Mouse (Mus musculus) heart, postnatal 36 days (tissue): ENCODE measurements at regions not wholly inside any gene's neighbourhood (a gene's known extent, or its start where the extent isn't known, plus 50 kb on each side); places are given as distances from the start of the nearest gene placed in this dataset.

Experiments
- DNase-seq, 2 experiments: peaks; one replicate each; pipeline ENCODE4 v3.0.0; 2021 to 2022
- intact Hi-C: fragments of 180-260 bp; cut with DNase I; formaldehyde crosslinking; loops from one replicate; pipeline ENCODE4 v1.15.1; 2025

DNA sequence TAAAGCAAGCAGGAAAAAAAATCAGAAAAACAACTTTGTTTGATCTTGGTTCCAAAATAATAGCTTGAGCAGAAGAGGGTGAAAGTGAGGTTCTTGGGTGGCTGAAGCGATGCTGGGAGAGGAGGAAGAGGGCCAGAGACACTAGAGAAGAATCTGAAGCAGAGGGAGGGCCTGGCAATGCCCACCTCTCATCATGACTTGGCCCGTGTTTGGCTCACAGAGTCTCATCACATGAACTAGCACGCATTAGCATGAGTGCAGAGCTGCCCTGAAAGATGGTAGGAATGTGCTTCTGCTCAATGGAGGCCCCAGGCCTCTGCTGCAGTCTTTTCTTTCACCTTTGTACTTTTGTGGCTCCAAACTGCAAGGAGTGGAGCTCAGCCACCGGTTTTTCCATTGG lies 588.6 kb downstream of the Rnf144a start:
- DNase-seq: no peak
- intact Hi-C loops: loop anchor here (5.0 kb wide), 1 partner anchor 734 kb away; no protein-coding TSS in a partner anchor

GRCm38 (mm10) chr12:25816248-25816647 lies 598.8 kb downstream of the Rnf144a start:
- intact Hi-C loops: no loop called here
- DNase-seq: no peak

DNA sequence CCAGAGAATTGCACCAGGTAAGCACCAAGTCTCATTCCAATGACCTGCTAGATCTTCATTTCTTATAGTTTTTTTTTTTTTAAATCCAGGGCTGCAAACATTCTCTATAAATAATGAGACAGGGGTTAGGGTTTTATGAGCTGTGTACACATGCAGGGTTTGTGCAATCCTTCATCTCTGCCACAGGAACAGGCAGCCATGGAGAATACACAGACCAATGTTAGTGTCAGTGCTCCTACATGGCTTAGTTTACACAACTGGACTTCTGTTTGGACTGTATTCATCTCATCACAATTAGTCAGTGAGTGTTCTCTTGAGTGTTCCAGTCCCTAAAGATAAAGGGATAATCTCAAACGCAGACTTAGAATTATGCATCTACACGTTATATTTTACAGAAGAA lies 620.0 kb downstream of the Rnf144a start:
- intact Hi-C loops: no loop called here
- no peak for DNase-seq

DNA sequence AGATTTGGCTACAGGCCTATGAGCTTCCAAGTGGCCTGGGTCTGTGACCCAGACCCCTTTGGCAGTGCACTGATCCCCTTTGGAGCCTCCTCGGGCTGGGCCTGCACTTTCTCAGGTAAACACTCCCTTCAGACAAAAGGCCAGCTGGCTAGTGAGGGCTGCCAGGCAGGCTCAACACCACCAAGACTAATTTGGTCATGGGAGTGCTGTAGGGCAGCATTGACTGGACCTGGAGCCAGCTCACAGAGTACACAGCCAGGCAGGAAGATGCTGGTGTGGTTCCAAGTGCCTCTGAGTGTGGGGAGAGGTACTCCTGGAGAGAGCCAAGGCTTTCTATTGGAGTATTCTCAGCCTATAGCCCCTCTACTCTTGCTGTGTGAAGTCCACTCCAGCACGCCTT lies 620.5 kb downstream of the Rnf144a start:
- no peak for DNase-seq
- intact Hi-C loops: no loop called here

GRCm38 (mm10) chr12:25792571-25793075 lies 622.4 kb downstream of the Rnf144a start:
- intact Hi-C loops: no loop called here
- DNase-seq: no peak

- intact Hi-C loops: no loop called here
- DNase-seq: no peak
Measured at GRCm38 (mm10) chr12:25790956-25791355, 624.1 kb downstream of the Rnf144a start.

- DNase-seq: peak in 1 of 2 experiments; percentile 18
- intact Hi-C loops: no loop called here
Measured at GRCm38 (mm10) chr12:25785646-25786606, 629.1 kb downstream of the Rnf144a start.

- DNase-seq: no peak
- intact Hi-C loops: no loop called here
Measured at GRCm38 (mm10) chr12:25784401-25784800, 630.7 kb downstream of the Rnf144a start.

DNA sequence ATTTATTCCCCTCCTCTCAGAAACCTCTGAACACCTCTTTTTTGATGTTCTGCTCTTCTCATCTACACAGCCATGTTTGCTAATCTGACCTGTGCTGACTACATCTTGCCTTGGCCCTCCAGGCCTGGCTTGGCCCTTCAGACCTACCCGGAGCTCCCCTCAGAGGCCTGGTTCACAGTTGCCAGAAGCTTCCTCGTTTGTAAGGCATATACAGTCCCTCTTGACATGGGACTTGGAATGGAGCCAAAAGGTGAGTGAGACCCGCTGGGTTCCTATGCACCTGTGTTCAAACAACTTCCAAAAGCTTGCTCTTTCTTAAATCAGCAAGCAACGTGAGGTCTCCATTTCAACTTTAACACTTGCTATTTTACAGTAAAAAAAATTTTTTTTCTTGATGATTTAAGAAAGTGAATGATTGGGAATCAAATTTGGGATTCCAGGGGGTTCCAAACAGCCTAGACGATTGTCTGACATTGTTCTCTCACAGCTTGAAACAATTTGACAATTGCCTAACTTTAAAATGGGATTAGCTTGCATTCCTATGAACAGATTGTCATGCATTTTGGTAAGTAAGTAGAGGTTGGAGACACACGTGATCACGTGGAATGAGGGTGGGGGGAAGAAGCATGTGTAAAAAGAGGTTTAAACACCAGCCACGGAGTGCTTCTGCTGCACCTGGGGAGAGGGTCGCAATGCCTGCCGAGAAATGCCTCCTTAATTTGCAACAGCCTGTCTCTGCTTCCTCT lies 631.9 kb downstream of the Rnf144a start:
- DNase-seq: no peak
- intact Hi-C loops: no loop called here

DNA sequence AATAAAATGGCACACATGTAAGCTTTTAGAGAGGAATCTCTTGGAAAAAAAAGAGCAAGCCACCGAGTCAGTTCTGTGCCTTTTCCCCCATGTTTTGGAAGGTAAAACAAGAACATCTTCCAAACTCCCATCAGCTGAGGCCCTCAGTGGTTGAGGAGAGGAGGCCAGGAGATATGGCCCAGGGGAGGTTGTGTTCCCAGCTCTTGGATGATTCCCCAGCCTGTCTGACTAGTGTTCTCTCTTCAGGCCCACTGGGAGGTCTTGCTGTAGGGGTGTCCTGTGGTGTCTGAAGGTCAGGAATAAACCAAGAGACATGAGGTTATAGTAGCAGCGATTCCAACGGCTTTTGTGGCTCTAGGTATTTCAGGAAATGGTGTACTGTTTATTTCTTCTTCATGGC lies 643.2 kb downstream of the Rnf144a start:
- DNase-seq: peak; percentile 2 to 9
- intact Hi-C loops: no loop called here

DNA sequence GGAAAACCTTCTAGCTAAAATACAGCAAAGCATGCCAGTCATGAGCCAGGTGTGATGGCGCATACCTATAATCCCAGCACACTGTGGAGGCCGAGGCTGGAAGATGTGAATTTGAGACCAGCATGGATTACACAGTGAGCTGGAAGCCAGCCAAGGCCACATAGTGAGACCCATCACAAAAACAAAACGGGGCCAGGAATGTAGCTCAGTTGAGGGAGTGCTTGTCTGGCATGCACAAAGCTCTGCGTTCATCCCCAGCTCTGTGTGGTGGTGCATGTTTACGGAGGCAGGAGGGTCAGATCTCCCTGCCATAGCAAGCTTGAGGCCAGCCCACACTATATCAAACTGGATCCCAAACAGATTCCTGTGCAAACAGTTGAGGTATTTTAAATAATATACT lies 646.4 kb downstream of the Rnf144a start:
- intact Hi-C loops: no loop called here

GRCm38 (mm10) chr12:25763061-25763460 lies 652.0 kb downstream of the Rnf144a start:
- DNase-seq: no peak
- intact Hi-C loops: no loop called here

More for the DNA sequence above, 646.4 kb downstream of the Rnf144a start:
- DNase-seq: no peak

DNA sequence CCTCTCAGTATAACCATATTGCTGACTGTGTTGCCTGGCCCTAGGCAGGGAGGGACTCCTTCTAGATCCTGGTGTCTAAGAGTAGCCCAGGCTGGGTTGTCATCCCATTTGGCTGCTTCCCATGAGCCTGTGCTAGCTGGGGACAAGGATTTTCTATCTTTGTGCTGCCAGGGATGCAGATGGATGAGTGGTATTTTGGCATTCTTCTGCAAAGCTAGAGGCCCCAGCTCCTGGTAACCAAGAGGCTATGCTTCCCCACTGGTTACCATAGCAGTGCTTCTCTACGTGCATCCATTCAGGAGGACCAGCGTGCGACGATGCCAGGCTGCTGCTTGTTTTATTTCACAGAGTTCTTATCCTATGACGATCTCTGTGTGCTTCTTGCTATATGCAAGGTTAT lies 658.0 kb downstream of the Rnf144a start:
- no peak for DNase-seq
- intact Hi-C loops: no loop called here

DNA sequence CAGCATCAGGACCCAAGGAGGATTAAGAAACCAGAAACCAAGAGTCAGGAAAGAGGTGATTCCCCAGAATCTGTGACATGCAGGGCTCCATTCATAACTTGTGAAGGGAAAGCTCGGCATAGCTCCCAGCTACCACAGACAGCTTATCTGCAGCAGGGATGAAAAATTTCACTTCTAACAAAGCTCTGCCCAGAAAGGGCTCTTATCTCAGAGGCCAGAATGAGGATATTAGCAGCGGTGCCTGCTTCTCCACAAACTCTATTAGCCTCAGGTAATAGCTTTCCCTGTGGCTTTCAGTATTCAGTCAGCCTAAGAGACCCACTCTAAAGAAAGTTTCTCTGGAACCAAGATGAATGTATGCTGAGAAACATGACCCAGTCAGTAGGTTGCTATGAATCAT lies 636.9 kb upstream of the Id2 start:
- no peak for DNase-seq
- intact Hi-C loops: no loop called here

DNA sequence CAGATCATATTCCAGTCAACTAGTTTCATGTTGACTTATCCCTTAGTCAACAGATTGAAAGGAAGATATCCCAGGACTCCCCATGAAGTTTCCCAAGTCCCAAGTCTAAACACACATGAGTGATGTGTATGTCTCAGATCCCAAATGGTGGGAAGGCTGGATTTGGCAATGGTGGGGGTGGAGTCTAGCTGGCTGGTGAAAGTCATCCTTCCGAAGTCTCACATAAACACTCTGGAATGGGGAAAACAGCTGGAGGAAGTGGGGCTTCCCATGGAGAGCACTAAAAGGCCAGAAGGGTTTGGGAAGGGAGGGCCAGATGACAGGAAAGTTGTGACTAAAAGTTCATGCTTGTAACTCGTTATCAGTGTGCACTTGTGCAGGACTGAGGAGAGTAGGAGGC lies 628.8 kb upstream of the Id2 start:
- DNase-seq: no peak
- intact Hi-C loops: no loop called here

DNA sequence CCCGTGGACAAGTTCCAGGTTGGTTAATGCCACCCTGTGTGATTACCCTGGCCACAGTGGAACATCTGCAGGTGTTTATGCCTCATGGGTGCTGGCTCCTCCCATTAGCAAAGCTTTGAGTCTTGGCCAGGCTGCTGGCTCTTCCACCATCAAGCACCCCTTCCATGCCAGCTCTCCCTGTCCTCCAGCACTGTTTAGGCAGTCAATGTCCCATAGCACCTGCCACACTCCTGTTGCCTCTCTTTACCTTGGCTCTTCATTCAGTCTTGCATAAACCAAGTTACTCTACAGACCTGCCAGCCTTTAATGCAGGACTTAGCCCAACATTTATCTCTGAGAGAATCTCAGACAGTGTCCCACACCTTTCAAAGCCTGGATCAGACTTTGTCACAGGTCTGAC lies 614.2 kb upstream of the Id2 start:
- DNase-seq: no peak
- intact Hi-C loops: no loop called here

DNA sequence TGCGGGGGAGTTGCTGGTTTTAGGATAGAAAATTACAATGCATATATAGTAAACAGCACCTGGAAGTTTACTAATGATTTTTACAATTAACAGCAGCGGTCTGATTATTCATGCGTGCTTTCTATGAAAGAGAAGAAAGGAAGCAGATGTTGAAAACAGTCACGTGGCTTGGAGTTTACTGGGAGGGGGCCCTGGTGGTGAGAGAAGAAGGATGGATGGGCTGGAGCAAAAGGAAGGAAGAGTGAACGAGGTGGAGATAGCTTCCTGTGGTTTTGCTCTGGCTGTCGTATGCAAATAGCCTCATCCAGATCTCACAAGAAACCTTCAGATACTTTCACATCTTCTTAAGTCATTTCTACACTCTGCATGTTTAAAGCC lies 606.1 kb upstream of the Id2 start:
- DNase-seq: no peak
- intact Hi-C loops: no loop called here

DNA sequence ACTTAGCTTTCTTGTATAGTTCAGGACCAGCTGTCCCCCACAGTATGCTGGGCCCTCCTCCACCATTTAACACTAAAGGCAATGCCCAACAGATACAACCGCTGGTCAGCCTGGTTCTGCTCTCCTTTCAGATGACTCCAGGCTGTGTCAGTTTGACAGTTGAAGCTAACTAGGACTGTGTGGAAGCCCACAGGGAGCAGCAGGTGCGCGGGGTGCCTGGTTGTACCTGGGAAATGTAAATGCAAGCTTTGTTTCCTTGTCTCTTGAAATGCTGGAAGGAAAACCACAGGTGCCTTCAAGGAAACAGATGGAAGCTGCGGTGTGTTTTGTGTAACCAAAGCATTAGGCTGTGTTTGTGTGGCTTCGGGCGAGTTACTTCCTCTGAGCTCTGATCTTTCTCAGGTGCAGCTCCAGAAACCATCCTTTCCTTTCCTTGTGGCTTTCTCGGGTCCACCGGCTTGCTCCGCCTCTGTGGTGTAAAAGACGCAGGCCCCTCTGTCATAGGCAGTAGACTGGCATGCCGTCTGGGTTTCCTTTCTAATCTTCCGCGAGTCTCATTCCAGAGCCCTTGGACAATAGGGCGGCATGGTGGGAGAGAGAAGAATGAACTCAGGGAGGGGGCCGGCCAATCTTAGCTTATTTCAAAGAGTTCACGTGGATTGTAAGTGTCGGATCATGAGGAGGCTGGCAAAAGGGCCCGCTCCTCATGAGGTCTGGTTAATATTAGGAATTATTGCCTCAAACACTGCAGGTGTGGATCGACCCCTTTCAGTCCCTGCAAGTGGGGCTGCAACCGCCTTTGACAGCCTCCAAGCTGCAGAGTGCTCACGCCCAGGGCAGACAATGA lies 605.5 kb upstream of the Id2 start:
- intact Hi-C loops: no loop called here
- DNase-seq: no peak

GRCm38 (mm10) chr12:25687063-25687462 lies 590.1 kb upstream of the Id2 start:
- intact Hi-C loops: no loop called here
- no peak for DNase-seq

GRCm38 (mm10) chr12:25676631-25677030 lies 579.7 kb upstream of the Id2 start:
- intact Hi-C loops: no loop called here
- no peak for DNase-seq

DNA sequence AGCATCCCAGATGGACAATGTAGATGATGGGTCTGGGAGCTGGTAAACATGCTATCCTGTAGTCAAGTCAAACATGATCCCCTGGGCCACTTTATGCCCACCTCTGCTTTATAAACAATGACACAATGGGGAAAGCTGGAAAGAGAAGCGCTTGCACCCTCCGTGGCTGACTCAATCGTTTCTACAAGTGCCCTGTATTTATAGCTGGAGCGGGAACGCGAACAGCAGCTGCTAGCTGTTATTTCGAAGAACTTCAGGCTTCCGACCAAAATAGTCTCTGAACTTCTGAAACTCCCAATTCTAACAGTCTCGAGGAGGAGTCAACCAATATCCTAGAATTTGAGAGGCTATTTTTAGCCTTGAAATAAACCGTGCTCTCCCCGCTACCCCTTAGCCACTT lies 571.4 kb upstream of the Id2 start:
- no peak for DNase-seq
- intact Hi-C loops: no loop called here
